Mouse (Mus musculus) heart, postnatal 0 days (tissue): ENCODE results near the gene Olfr770.

Source experiments
- CTCF ChIP-seq: IDR thresholded peaks from 2 replicates; pipeline ENCODE4 v1.5.1; 2016; ENCODE audit warnings: antibody characterized with exemption, control low read depth, low read depth
- EP300 ChIP-seq: IDR thresholded peaks from 2 replicates; pipeline ENCODE4 v1.6.1; 2016; ENCODE audit warnings: antibody characterized with exemption, low read depth

DNA sequence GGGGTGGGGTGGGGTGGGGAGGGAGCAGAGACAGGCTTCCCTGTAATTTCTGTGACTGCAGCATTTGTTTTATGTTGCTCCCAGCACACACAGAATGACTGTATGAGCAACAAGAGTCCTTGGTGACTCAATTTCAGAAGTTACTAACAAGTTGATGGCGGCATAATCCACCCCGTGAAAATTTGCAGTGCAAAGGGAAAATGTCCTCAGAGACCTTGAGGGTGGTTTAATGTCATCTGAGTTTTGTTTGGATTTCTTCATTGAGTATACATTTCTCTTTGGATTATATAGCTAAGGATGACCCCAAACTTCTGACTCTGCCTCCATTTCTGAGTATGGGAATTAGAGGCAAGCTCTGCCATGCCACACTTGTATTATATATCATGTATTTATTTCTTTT is 21.0 kb downstream of the Olfr770 start, which contains the start of gene Olfr769:
- TF ChIP-seq CTCF (no peak), EP300 (no peak)
